Mouse (Mus musculus): ENCODE data around the gene Rpap2.

Rpap2 gene

DNA sequence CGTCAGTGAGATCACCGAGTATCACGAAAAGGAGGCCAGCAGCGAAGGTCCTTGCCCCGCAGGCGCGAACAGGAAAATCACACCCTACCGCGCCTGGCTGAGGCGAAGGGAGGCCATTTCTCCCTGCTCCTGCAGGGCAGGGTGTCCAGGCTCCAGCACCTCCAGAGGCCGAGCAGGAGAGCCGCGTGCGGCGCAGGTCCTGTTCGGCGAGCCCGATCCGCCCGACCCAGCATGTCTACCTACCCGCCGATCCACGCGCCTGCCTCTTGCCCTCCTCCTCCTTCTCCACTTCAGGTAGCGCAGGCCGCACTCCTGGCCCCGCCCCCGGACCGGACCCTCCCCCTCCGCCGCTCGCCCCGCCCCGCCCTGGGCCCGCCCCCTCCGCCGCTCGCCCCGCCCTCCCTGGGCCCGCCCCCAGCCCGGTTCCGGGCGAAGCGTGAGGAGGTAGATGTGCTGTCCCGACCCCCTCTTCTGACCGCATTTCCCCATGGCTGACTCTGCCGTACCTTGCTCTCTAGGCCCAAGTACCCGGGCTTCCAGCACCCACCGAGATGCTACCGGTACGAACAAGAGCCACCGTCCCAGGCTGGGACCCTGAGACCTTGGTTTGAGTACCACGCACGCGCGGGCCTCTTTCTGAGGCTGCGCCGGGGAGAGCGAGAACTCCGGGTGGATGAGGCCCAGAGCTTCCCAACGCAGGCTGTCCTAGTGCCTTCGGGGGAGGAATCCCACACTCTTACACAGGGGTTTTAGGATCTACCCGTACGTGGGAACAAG lies at the start of gene Rpap2, which contains the start of gene Glmn:
Gene Rpap2 (plus strand): TSS at position 73 of the 777 bp plus-strand sequence.
Gene Glmn (minus strand): TSS at position 588 of the 777 bp plus-strand sequence.
- DNase-seq (ENCODE audit: low read depth, low spot score): peak; percentile 85

DNA sequence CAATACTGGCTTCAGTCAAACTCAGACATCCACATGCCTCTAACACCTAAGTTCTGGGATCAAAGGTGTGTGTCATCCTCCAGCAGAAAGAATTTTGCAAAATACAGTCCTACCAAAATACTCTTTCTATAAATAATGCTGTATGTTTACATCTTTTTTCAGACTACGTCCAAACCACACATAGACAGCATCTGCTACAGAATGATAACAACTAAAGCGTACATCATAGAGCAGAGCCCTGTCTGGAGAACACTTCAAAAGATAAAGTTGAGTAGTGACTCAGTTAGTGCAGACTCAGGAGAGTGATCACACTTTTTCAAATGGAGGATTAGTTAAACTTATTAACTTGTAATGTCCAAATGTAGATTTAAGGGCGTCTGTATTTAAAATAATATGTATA lies 49.2 kb upstream of the Rpap2 start:
- no peak for DNase-seq (ENCODE audit: low read depth, low spot score)

DNA sequence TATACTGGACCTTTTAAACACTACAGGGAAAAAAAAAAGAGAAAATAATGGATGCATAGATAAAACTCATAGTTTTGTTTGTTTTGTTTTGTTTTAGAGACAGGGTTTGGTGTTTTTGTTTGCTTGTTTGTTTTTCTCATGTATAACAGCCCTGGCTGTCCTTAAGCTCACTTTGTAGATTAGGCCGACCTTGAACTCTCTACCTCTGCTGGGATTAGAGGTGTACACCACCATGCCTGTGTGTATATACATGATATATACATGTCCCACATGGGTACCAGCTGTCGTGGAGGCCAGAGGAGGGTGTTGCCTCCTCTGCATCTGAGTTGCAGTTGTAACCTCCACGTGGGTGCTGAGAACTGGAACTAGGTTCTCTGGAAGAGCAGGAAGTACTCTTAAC lies 48.7 kb upstream of the Rpap2 start:
- no peak for DNase-seq (ENCODE audit: low read depth, low spot score)

DNA sequence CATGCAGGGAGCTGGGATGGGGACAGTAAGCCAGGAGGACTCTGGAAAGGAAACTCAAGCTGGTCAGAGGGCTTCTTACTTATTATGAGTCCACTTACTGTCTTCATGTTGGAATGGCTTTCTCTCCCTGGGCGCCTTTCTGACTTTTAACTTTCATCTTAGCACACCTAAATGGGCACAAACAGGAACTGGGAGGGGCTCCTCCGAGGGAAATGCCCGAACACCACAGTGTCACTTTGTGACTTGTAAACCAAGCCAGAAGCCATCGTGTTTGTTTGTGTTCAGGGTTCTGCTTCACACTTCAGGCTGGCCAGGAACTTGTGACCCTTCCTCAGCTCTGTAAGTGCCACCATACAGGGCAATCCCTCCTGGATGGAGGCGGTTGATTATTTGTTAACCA lies 42.8 kb upstream of the Rpap2 start:
- DNase-seq (ENCODE audit: low read depth, low spot score): no peak

DNA sequence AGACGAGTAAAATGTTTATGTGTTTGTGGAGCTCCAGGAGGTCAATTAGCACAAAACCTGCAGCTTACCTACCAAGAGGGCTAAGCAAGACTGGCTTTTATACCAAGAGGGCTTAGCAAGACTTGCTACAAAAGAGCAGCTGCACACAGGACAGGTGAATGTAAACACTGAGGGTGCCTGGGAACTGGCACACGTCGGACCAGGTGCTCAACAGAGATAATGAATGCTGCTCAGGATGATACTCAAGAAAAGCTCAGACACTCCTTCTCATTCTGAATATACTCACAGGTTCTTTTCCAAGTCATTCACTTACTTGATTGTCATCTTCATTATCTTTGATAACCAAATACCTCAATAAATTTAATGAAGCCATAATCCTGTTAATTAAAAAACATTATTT lies 40.2 kb upstream of the Rpap2 start:
- no peak for DNase-seq (ENCODE audit: low read depth, low spot score)

DNA sequence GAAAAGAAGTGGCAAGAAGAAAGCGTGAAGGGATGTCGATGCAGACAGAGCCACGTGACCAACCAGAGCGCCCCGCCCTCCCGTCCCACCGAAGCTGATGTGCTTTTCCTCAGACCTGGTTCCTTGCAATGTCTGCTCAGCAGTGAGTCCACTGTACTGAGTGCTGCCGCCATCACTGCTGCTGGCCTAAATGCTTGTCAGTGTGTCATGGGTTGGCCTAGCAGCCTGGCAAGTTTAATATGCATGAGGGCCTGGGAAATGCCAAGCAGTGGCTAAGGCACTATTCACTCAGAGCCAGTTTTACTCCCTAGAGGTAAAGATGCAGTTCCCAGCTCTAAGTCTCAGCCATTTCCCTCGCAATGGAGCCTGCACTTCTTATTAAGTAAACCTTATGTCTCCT lies 28.0 kb upstream of the Rpap2 start:
- DNase-seq (ENCODE audit: low read depth, low spot score): no peak

DNA sequence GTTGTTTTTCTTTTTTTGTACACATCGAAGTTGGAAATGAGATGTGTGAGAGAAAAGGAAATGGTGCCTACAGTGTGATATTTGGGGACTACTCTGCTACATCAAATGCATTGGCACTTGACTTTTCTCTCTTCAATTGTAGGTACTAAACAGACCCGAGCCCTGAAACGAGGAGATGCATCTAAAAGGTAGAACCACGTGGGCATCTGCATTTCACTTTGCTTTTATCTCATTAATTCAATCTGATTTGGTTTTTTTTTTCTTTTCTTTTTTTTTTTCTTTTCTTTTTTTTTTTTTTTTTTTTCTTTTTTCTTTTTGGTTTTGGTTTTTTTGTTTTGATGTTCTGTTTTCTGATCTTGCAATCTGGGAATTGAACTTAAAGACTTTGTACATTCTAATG lies 1.2 kb downstream of the Rpap2 start:
- peak; percentile 20 for DNase-seq (ENCODE audit: low read depth, low spot score)

DNA sequence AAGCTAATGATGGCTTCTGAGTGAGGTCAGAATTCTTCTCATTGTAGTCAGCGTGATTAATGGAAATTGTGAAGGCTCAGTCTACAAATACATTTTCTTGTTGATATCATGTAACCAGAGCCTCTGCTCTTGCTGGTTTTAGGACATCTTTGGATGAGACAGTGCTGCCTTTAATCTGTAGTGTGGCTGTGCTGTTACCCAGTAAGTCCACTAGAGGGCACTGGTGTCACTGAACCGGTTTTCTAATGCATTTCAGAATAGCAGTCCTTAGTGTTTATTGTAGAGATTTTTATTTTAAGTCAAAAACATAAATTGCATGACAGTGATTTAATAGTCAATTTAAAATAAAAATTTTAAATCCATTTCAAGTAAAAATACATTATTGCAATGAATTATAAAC lies 14.1 kb downstream of the Rpap2 start:
- peak; percentile 87 for DNase-seq (ENCODE audit: low read depth, low spot score)

DNA sequence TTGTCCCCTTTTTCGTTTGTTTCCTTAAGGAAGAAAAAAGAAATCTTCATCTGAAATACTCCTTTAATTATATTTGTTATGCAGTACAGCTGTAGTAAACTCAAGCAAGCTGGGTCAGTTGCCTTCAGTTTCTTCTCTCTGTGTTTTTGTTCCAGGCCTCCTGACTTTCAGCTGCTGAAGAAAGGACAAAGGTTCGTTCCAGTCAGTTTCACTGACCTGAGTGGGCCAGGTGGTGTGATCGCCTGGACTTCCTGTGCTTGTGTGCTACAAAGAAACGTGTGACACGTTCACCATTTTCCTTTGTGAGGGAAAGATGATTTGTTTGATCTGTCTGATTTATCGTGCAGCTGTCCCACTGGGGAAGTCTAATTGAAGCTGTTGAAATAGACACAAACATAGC lies 20.8 kb downstream of the Rpap2 start:
- DNase-seq (ENCODE audit: low read depth, low spot score): no peak

DNA sequence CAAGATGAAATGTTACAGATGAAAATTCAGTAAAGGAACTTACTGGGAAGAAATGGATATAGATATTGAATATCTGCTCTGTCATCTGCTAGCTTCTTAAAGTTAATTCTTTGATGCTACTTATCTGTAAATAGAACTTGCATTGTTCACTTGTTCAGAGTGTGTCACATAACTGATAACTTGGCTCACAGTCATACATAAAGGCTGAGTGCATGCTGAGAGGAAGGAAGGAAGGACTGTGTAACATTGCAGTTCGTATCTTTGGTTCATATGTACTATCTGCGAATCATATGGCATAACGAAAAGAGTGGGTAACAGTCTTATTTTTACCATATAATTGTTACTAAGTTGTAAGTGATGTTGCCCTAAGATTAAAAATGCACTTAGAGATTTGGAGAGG lies 24.2 kb downstream of the Rpap2 start:
- no peak for DNase-seq (ENCODE audit: low read depth, low spot score)

DNA sequence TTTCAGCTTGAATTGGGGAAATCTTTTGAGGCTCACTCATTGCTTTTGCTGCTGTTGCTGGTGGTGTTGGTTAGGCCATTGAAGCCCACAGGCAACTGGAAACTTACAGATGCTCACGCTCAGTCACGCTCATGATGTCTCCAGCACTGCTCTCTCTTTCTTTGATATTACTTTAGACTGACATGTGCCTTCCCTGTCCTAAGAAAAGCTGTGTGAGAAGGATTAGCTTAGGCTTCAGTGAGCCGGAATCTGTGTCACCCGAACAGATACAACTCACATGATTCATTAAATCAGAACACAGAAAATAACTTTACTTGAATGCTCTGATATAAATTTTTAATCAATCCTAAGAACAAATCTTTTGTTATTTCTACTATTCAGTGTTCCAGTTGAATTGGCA lies 36.5 kb downstream of the Rpap2 start:
- DNase-seq (ENCODE audit: low read depth, low spot score): no peak

DNA sequence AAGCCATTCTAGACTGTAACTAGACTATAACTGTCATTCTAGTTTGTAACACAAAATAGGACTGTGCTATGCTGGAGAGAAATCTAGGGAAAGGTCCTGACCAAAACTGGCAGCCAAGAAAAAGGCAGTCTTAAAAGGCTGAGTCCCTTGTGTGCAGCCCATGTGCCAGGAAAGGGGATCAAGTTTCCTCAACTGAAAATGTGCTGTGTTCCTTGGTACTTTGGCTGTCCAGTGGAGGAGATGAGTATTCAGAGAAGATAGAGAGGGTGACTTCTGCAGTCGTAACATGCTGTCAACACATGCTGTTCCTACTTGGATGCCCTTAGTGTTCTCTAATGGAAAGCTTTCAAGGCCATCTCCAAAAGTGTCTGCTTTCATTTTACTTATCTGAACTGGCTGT lies 39.9 kb downstream of the Rpap2 start:
- DNase-seq (ENCODE audit: low read depth, low spot score): no peak

DNA sequence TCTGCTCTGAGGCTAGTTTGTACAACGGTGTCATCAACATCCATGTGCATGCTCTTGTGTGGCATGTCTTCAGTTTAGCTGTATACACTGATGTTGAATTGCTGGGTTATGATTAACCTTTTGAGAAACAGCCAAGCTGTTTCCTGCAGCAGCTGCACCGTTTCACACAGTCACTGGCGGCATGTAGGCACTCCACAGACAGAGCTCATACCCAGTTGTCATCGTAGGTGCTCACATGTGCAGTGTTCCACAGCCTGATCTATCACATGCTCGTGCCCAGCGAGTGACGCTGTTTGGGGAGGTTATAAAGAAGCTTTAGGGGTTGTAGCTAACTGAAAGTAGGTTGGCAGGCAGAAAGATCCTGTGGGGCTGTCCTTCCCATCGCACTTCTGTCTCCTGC lies 41.2 kb downstream of the Rpap2 start:
- DNase-seq (ENCODE audit: low read depth, low spot score): no peak

DNA sequence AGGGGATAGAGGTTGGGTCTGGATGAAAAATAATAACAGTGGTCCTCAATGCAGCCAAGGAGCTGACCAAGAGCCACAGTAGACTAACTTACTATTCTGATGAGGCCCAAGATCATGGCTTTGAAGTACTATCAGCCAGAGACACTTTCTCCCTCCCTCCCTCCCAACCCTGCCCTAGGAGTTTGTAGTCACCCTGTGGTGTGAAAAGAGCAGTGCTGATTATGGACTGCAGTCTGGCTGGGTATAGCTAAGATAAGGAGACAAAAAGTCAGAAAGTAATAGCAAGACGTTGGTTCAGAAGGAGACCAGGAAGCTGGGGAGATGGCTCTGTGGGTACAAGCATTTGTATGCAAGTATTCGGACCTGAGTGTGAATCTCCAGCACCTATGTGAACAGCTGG lies 47.4 kb downstream of the Rpap2 start:
- no peak for DNase-seq (ENCODE audit: low read depth, low spot score)

DNA sequence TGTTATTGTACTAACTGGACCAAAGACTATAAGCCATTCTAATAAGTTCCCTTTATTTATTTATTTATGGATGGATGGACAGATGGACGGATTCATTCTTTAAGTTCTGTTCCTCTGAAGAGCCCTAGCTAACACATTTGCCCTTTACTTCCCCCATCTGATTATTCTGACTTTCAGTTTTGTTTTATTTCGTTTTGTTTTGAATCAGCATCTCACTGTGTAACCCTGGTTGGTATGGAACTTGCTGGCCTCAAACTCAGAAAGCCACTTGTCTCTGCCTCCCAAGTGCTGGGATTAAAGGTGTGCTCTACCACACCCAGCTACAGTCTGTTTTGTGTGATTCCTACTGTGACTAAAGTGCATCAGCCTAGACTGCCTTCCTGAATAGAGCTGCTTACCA lies 48.8 kb downstream of the Rpap2 start:
- no peak for DNase-seq (ENCODE audit: low read depth, low spot score)

DNA sequence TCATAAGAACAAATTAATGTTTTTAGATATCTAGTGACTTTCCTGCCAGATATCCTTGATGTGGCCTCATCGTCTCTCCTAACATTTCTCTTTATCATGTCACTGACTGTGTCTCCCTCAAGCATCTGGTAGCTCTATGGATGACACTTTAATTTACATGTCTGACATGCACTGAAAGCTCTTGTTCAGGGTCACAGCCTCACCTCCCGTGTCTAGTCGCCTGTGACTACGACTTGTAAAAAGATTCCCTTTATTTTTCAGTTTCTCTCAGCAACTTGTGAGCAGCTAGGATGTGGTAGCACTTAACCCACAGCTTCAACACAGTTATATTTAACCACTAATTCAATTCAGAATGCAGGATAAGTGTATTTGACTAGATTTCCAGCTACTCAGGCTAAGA lies 50.4 kb downstream of the Rpap2 start:
- no peak for DNase-seq (ENCODE audit: low read depth, low spot score)

DNA sequence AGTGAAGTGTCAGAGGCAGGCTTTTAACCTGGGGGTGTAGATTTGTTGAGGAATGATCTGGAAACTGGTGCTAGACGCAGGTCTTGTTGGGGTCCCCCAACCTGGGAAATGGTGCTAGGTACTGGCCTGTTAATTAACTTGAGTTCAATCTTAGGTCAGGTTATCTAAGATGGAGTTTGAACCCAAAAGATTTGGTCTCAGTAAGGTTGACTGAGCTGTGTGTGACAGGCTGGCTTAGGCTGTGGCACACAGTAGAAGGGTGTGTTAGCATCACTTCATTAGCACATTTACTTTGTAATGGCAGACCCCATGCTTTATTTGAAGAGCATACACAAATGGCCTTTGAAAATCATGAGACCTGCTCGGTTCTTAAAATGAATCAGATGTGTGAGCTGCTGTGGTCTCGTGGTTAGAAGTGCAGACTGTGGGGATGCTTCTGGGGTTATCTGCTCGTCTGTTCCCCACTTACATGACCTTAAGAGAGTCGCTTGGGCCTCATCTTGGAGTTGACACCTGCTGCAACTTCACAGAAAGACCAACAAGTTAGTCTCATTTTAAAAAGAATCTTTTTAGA lies 51.5 kb downstream of the Rpap2 start:
- DNase-seq (ENCODE audit: low read depth, low spot score): no peak

DNA sequence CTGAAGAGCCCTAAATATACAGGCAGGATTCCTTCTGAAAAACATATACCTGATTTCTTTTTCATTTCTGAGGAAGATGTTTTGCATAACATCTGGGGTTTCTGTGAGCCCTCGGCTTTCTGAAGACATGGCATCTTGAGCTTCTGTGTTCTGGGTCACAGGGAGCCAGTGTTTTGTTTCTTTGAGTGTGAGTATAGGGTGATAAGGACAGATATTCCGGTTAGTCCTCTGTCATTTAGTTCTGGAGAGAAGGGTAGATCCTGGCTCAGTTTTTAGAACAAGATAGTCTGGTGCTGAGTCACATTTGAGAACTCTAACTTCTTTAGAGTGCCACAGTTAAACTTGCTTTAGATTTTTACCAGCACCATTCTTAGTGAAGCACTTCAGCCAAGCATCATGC lies 52.5 kb downstream of the Rpap2 start:
- no peak for DNase-seq (ENCODE audit: low read depth, low spot score)

DNA sequence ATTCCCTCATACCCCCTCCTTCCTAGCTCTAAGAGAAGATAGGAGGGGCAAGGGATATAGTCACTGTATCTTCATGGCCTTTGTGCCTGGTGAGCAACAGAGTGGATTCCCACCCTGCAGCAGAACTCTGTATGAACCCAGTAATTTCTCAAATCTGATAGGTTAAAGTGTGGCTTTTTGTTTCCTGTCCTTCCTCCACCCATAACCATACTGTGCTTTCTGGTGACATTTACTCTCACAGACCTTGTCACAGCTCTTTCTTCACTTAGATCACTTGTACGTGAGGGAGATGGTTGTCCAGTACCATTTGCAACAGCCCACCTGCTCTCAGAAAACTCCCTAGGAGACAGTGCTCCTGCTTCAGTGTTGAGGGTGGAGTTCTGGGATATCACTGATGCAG lies 53.3 kb downstream of the Rpap2 start:
- DNase-seq (ENCODE audit: low read depth, low spot score): no peak

DNA sequence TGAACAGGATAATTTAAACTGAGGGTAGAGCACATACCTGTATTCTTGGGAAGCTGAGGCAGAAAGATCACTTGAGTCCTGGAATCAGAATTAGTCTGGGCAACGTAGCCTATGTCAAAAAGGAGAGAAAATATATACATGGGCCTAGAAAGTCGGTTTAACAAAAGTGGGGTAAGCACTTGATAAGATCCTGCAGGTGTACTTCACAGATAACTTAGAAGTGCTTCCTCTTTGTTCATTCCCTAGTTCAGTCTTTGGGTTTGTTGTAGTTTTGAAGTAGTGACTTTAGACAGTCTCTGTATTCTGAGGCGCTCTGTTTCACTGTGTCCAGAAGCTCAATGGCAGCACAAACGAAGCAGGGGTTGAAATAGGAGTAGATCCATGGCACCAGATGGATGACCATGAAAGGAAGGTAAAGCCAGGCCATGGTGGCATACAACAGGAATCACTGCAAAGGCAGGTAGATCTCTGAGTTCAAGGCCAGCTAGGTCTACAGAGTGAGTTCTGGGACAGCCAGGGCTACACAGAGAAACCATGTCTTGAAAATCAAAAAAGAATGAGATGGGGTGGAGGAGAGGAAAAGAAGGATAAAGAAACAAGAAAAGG lies 55.0 kb downstream of the Rpap2 start:
- DNase-seq (ENCODE audit: low read depth, low spot score): no peak

DNA sequence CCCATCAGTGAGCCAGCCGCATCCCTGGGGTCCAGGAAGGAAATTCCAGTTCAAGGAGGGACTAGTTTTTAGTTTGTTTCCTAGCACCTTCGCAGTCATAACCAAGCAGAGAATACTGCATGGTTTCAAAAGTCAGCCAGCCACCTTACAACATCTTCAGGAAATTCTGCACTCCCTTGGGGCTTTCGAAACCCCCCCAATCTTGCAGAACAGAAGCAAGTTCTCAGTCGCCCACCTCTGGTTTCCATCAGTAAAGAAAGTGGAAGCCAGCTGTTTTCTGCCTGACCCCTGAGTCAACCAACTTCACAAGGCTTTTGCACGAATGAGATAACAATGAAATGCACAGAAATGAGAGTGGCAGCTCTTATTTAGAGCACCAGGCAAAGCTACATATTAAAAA lies 81.2 kb downstream of the Rpap2 start:
- no peak for DNase-seq (ENCODE audit: low read depth, low spot score)

DNA sequence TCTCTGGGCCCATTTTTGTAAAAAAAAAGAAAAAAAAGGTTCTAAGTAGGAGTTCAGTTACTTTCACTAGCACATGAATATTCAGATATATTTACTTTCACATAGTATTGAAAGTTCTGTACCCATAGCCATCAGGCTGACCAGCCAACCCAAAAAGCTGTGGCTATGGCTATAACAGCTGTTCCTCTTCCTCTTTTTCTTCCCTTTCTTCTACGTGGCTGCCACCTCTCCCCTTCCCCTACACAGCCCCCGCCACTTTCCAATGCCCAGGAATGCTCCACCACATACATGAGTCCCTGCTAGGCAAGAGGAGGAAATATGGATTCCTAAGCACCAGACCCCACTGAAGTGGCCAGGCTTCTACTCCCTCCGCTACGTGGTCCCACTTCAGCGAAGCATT lies 84.1 kb downstream of the Rpap2 start:
- DNase-seq (ENCODE audit: low read depth, low spot score): no peak

DNA sequence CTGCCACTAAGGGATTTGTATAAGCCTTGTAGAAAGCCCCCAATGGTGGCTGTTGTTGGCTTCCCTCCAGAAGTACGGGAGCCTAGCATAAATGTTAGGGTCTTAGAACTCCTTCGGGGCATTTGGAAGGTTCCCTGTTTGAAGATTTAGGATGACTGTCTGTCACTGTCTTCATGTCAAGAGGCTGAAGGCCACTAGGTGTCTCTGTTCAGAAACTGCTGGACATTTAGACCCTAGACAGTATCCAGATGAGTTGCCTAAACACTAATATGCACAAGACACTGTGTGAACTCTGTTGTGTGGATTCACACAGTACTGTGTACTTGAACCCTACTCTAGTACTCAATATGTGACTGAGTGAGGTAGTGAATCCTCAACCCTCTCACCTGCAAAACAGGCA lies 87.2 kb downstream of the Rpap2 start:
- DNase-seq (ENCODE audit: low read depth, low spot score): peak; percentile 39

Data from 3T3-L1 (cell line).